Mouse (Mus musculus) C2C12 (cell line): ENCODE measurements around the gene Sox8.
A peak's percentile ranks its signal among the peaks of the same experiment; 100 is the strongest.

ENCODE experiments used
- CTCF ChIP-seq: IDR thresholded peaks from one replicate; pipeline ENCODE4 v1.5.1; 2011; ENCODE audit not compliant: control insufficient read depth, insufficient read depth, insufficient read length
- FOSL1 ChIP-seq: IDR thresholded peaks from one replicate; pipeline ENCODE4 v1.8.0; 2011; ENCODE audit warnings: mild to moderate bottlenecking, low read length; ENCODE audit not compliant: poor library complexity, insufficient read depth, severe bottlenecking
- MAX ChIP-seq: IDR thresholded peaks from one replicate; pipeline ENCODE4 v1.6.1; 2011; ENCODE audit warnings: mild to moderate bottlenecking, control low read depth
- MYOD1 ChIP-seq: IDR thresholded peaks from one replicate; pipeline ENCODE4 v1.6.1; 2011; ENCODE audit warnings: low read depth; ENCODE audit not compliant: control insufficient read depth, insufficient read length
- MYOG ChIP-seq: IDR thresholded peaks from one replicate; pipeline ENCODE4 v1.6.1; 2011; ENCODE audit not compliant: control insufficient read depth, insufficient read length; ENCODE audit errors: extremely low read depth
- USF1 ChIP-seq: IDR thresholded peaks from one replicate; pipeline ENCODE4 v1.6.1; 2011; ENCODE audit warnings: low read depth, mild to moderate bottlenecking, control low read depth, moderate library complexity

DNA sequence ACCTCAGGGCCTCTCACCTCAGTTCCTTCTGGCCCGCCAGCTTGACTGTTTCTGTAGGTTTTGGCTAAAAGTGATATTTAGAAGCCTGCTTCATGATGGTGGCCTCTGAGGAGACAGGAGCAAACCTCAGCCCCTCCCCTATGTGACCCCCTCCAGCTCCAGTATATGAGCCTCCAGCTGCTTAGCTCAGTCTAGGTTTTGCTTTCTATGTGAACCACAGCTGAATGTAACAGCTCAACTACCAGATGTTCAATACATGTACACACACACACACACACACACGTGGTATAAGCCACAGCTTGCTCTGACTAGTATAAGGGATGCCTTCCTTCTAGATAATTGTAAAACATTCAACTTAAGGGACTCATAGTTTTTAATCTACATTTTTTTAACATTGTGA, 5.5 kb upstream of the Sox8 start:
- TF ChIP-seq CTCF (no peak), FOSL1 (no peak), USF1 (peak; percentile 30), MAX (no peak), MYOG (no peak), MYOD1 (peak; percentile 77)
